Mouse (Mus musculus): Measurements from ENCODE around the gene Kat2b. TPM values are rescaled to one million over a fixed set of nuclear protein-coding genes. Genes with fewer than 3 reads are reported as not detected.
"Not testable (repeated sequence)": the region's sequence is repeated elsewhere in the genome, so short reads cannot be mapped to it uniquely, and the experiment has no call there.

Kat2b gene
- polyA plus RNA-seq, 1 experiment: 48.5 TPM

GRCm38 (mm10) chr17:53655081-53655480, 88.4 kb downstream of the Kat2b start:
- no peak overlapping the region for H3K4me3 ChIP-seq (ENCODE audit: insufficient read depth, low read length)
- TF ChIP-seq POLR2A (IDR thresholded peaks at IDR 0.05; ENCODE audit: borderline replicate concordance, low read depth, low read length) (no peak), CTCF (IDR thresholded peaks at IDR 0.05; ENCODE audit: low read depth, low read length) (no peak)
- H3K27ac ChIP-seq (ENCODE audit: insufficient read depth, low read depth, low read length): no peak overlapping the region
- H3K4me1 ChIP-seq (ENCODE audit: control insufficient read depth, insufficient read depth, low read length): no peaks in the 10 kb centered on the region

- Histone ChIP-seq H3K4me1 (ENCODE audit: control insufficient read depth, insufficient read depth, low read length) (no peaks in the 10 kb centered on the region), H3K27ac (ENCODE audit: insufficient read depth, low read depth, low read length) (no peak overlapping the region), H3K4me3 (ENCODE audit: insufficient read depth, low read length) (no peak overlapping the region)
- TF ChIP-seq CTCF (IDR thresholded peaks at IDR 0.05; ENCODE audit: low read depth, low read length): no peak
Observed at GRCm38 (mm10) chr17:53655959-53656358, 89.3 kb downstream of the Kat2b start.

DNA sequence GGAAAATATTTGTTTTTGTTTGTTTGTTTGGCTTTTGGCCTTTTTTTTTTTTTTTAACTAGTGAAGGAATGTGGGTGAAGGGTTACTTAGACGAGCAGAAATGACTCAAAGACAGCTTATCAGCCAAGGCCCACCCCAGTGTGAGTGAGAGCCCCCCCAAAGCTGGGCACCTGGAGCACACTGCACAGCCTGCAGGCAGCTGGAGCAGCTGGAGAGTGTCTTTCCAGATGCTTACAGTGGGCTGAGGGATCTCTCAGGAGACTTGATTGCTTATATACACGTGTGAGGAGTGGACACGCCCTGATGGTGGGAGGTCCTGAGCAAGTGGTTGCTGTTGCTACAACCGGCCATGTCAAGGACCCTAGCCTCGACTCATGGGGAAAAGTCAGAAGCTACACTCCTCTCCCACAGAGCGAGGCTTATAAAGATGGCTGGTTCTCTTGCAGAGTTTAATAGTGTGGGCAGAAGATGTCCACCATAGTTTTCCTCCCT, 89.8 kb downstream of the Kat2b start:
- H3K4me1 ChIP-seq (ENCODE audit: control insufficient read depth, insufficient read depth, low read length): 0 out of 2 replicates have a peak, but pooled peaks cover 2% of the 10 kb centered on the region
- H3K4me3 ChIP-seq (ENCODE audit: insufficient read depth, low read length): no peak overlapping the region
- TF ChIP-seq CTCF (IDR thresholded peaks at IDR 0.05; ENCODE audit: low read depth, low read length) (no peak), POLR2A (IDR thresholded peaks at IDR 0.05; ENCODE audit: borderline replicate concordance, low read depth, low read length) (no peak)
- no peak overlapping the region for H3K27ac ChIP-seq (ENCODE audit: insufficient read depth, low read depth, low read length)

DNA sequence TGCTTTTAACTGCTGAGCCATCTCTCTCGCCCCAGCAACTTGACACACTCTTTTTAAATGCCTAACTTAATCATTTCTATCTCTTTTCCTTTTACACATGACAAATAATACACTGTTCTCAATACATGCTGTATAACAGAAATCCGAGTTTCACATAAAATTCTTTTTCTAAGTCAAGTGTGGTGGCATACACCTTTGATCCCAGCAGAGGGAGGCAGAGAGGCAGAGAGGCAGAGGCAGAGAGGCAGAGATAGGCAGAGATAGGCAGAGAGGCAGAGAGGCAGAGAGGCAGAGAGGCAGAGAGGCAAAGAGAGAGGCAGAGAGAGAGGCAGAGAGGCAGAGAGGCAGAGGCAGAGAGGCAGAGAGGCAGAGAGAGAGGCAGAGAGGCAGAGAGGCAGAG, 90.7 kb downstream of the Kat2b start:
- H3K27ac ChIP-seq (ENCODE audit: insufficient read depth, low read depth, low read length); H3K4me1 ChIP-seq (ENCODE audit: control insufficient read depth, insufficient read depth, low read length); H3K4me3 ChIP-seq (ENCODE audit: insufficient read depth, low read length): not testable (repeated sequence)

GRCm38 (mm10) chr17:53658668-53659067, 92.0 kb downstream of the Kat2b start:
- H3K4me1 ChIP-seq (ENCODE audit: control insufficient read depth, insufficient read depth, low read length): 0 out of 2 replicates have a peak, but pooled peaks cover 3% of the 10 kb centered on the region
- no peak overlapping the region for H3K4me3 ChIP-seq (ENCODE audit: insufficient read depth, low read length)
- no peak overlapping the region for H3K27ac ChIP-seq (ENCODE audit: insufficient read depth, low read depth, low read length)
- no peak for TF ChIP-seq POLR2A (IDR thresholded peaks at IDR 0.05; ENCODE audit: borderline replicate concordance, low read depth, low read length)
- TF ChIP-seq CTCF (IDR thresholded peaks at IDR 0.05; ENCODE audit: low read depth, low read length): no peak

- Histone ChIP-seq H3K27ac (ENCODE audit: insufficient read depth, low read depth, low read length) (no peak overlapping the region), H3K4me3 (ENCODE audit: insufficient read depth, low read length) (no peak overlapping the region), H3K4me1 (ENCODE audit: control insufficient read depth, insufficient read depth, low read length) (0 out of 2 replicates have a peak, but pooled peaks cover 3% of the 10 kb centered on the region)
- TF ChIP-seq POLR2A (IDR thresholded peaks at IDR 0.05; ENCODE audit: borderline replicate concordance, low read depth, low read length): no peak
- TF ChIP-seq CTCF (IDR thresholded peaks at IDR 0.05; ENCODE audit: low read depth, low read length): no peak
Observed at GRCm38 (mm10) chr17:53659230-53659629, 92.6 kb downstream of the Kat2b start.

DNA sequence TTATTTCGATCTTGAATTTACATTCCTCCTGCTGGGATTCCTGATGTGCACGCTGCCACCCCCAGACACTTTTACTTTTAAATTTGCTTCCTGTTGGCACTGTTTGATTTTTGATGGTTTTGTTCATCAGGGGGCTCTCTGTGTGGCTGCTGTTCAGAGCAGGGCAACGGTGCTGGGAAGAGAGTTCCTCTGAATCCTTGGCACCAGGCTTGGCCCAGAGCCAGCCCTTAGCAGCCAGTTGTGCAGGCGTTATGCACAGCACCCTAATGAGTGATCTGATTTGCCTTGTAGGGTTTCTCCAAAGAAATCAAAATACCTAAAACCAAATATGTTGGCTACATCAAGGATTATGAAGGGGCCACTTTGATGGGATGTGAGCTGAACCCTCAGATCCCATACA, 93.1 kb downstream of the Kat2b start:
- TF ChIP-seq POLR2A (IDR thresholded peaks at IDR 0.05; ENCODE audit: borderline replicate concordance, low read depth, low read length) (no peak), CTCF (IDR thresholded peaks at IDR 0.05; ENCODE audit: low read depth, low read length) (no peak)
- Histone ChIP-seq H3K4me1 (ENCODE audit: control insufficient read depth, insufficient read depth, low read length) (0 out of 2 replicates have a peak, but pooled peaks cover 3% of the 10 kb centered on the region), H3K4me3 (ENCODE audit: insufficient read depth, low read length) (no peak overlapping the region), H3K27ac (ENCODE audit: insufficient read depth, low read depth, low read length) (no peak overlapping the region)

DNA sequence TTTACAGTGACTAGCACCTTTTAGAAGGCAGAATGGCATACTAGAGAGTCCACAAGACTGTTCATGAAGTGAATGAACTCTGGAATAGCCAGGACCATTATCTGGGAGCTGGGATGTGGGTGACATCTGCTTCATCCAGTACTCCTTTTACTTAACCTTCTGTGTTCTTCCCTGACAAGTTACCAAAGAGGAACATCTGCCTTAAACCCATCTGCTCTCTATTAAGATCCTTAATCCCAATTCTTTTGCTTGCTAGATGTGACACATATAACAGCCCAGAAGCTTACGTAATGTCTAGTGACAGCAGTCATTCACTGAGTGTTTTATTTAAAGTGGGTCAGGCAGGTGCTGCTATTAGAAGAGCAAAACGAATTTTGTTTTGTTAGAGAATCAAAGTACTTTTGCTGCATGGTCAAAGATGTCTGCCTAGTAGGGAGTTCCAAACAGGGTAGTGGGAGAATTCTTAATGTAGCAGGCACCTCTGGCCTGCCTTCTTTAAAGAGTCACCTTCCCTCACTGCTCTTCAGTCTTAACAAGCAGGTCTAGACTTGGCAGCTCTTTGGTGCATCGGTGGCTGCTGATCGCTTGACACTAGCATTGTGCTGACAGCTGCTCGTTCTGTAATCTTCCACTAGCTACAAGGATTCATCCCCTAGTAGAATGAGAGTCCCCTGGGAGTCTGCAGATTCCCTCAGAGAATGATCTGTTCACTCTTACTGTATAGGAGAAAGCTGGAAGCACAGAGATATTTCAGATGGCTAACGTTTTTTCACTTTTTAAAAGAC, 94.6 kb downstream of the Kat2b start:
- Histone ChIP-seq H3K4me1 (ENCODE audit: control insufficient read depth, insufficient read depth, low read length) (0 out of 2 replicates have a peak, but pooled peaks cover 3% of the 10 kb centered on the region), H3K4me3 (ENCODE audit: insufficient read depth, low read length) (no peak overlapping the region), H3K27ac (ENCODE audit: insufficient read depth, low read depth, low read length) (no peak overlapping the region)
- no peak for TF ChIP-seq CTCF (IDR thresholded peaks at IDR 0.05; ENCODE audit: low read depth, low read length)
- no peak for TF ChIP-seq POLR2A (IDR thresholded peaks at IDR 0.05; ENCODE audit: borderline replicate concordance, low read depth, low read length)

GRCm38 (mm10) chr17:53664267-53664666, 97.6 kb downstream of the Kat2b start:
- H3K4me1 ChIP-seq (ENCODE audit: control insufficient read depth, insufficient read depth, low read length): 0 out of 2 replicates have a peak, but pooled peaks cover 3% of the 10 kb centered on the region
- TF ChIP-seq CTCF (IDR thresholded peaks at IDR 0.05; ENCODE audit: low read depth, low read length): no peak
- no peak for TF ChIP-seq POLR2A (IDR thresholded peaks at IDR 0.05; ENCODE audit: borderline replicate concordance, low read depth, low read length)
- H3K4me3 ChIP-seq (ENCODE audit: insufficient read depth, low read length): no peak overlapping the region
- no peak overlapping the region for H3K27ac ChIP-seq (ENCODE audit: insufficient read depth, low read depth, low read length)

- Histone ChIP-seq H3K4me3 (ENCODE audit: insufficient read depth, low read length) (no peak overlapping the region), H3K4me1 (ENCODE audit: control insufficient read depth, insufficient read depth, low read length) (0 out of 2 replicates have a peak, but pooled peaks cover 3% of the 10 kb centered on the region), H3K27ac (ENCODE audit: insufficient read depth, low read depth, low read length) (no peak overlapping the region)
- TF ChIP-seq POLR2A (IDR thresholded peaks at IDR 0.05; ENCODE audit: borderline replicate concordance, low read depth, low read length) (no peak), CTCF (IDR thresholded peaks at IDR 0.05; ENCODE audit: low read depth, low read length) (no peak)
Observed at GRCm38 (mm10) chr17:53664703-53665382, 98.2 kb downstream of the Kat2b start.

Measured in bone marrow macrophage, adult 2 months (primary cell).